Mouse (Mus musculus): ENCODE results near the gene Hba-a2.
"Not testable (repeated sequence)": the region's sequence is repeated elsewhere in the genome, so short reads cannot be mapped to it uniquely, and the experiment has no call there.

DNA sequence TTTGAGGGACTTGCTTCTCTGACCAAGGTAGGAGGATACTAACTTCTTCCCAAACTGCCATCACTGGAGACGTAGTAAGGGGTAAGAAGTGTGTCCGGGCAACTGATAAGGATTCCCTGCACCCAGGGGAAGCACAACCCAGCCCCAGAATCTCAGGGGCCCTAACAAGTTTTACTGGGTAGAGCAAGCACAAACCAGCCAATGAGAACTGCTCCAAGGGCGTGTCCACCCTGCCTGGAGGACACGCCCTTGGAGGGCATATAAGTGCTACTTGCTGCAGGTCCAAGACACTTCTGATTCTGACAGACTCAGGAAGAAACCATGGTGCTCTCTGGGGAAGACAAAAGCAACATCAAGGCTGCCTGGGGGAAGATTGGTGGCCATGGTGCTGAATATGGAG is at the start of gene Hba-a2:
- TF ChIP-seq CTCF, POLR2A (IDR thresholded peaks at IDR 0.05; ENCODE audit: insufficient read depth, low read depth, low read length): not testable (repeated sequence)
